Mouse (Mus musculus): ENCODE results near the gene Rims4. TPM values are rescaled to one million over a fixed set of nuclear protein-coding genes. Genes with fewer than 3 reads are reported as not detected.

The Rims4 gene
- polyA plus RNA-seq, 1 experiment from 2014 or later, result 1.7 TPM

- no peak overlapping the region for H3K4me3 ChIP-seq (ENCODE audit: low read depth, low read length)
- H3K36me3 ChIP-seq (ENCODE audit: control insufficient read depth, insufficient read depth, low read length), result no peaks in the 10 kb centered on the region
- no peaks in the 10 kb centered on the region for H3K27me3 ChIP-seq (replicated peaks; ENCODE audit: control insufficient read depth, insufficient read depth, low read length)
- DNase-seq (ENCODE audit: low spot score) (no peak), ATAC-seq (no peak)
- no peaks in the 10 kb centered on the region for H3K9me3 ChIP-seq (replicated peaks; ENCODE audit: control insufficient read depth, low read length)
- H3K4me1 ChIP-seq (ENCODE audit: control insufficient read depth, insufficient read depth, low read length), result no peaks in the 10 kb centered on the region
- no peak overlapping the region for H3K27ac ChIP-seq (ENCODE audit: low read depth, low read length)
- H3K4me2 ChIP-seq (ENCODE audit: low read length), result no peak overlapping the region
- H3K9ac ChIP-seq (ENCODE audit: low read length), result no peak overlapping the region
- WGBS, result 76% methylated on average over 6 of the region's 6 CpGs
Observed at GRCm38 (mm10) chr2:163943056-163943455, 24.6 kb upstream of the Rims4 start.

- DNase-seq (ENCODE audit: low spot score), result no peak
- no peak overlapping the region for H3K27ac ChIP-seq (ENCODE audit: low read depth, low read length)
- no peak for ATAC-seq
- H3K36me3 ChIP-seq (ENCODE audit: control insufficient read depth, insufficient read depth, low read length), result no peaks in the 10 kb centered on the region
- 44% methylated on average over 8 of the region's 8 CpGs for WGBS
- no peaks in the 10 kb centered on the region for H3K9me3 ChIP-seq (replicated peaks; ENCODE audit: control insufficient read depth, low read length)
- no peak overlapping the region for H3K9ac ChIP-seq (ENCODE audit: low read length)
- H3K4me1 ChIP-seq (ENCODE audit: control insufficient read depth, insufficient read depth, low read length), result no peaks in the 10 kb centered on the region
- no peak overlapping the region for H3K4me3 ChIP-seq (ENCODE audit: low read depth, low read length)
- H3K4me2 ChIP-seq (ENCODE audit: low read length), result no peak overlapping the region
- no peaks in the 10 kb centered on the region for H3K27me3 ChIP-seq (replicated peaks; ENCODE audit: control insufficient read depth, insufficient read depth, low read length)
Observed at GRCm38 (mm10) chr2:163939522-163939921, 21.0 kb upstream of the Rims4 start.

GRCm38 (mm10) chr2:163932151-163932550, 13.7 kb upstream of the Rims4 start:
- Histone ChIP-seq H3K4me3 (ENCODE audit: low read depth, low read length) (no peak overlapping the region), H3K4me1 (ENCODE audit: control insufficient read depth, insufficient read depth, low read length) (no peaks in the 10 kb centered on the region), H3K27ac (ENCODE audit: low read depth, low read length) (no peak overlapping the region), H3K9me3 (replicated peaks; ENCODE audit: control insufficient read depth, low read length) (no peaks in the 10 kb centered on the region), H3K4me2 (ENCODE audit: low read length) (no peak overlapping the region), H3K9ac (ENCODE audit: low read length) (no peak overlapping the region), H3K27me3 (replicated peaks; ENCODE audit: control insufficient read depth, insufficient read depth, low read length) (no peaks in the 10 kb centered on the region), H3K36me3 (ENCODE audit: control insufficient read depth, insufficient read depth, low read length) (no peaks in the 10 kb centered on the region)
- ATAC-seq (no peak), DNase-seq (ENCODE audit: low spot score) (no peak)
- WGBS, result 54% methylated on average over 7 of the region's 7 CpGs

- Histone ChIP-seq H3K9ac (ENCODE audit: low read length) (no peak overlapping the region), H3K9me3 (replicated peaks; ENCODE audit: control insufficient read depth, low read length) (no peaks in the 10 kb centered on the region), H3K27ac (ENCODE audit: low read depth, low read length) (no peak overlapping the region), H3K4me2 (ENCODE audit: low read length) (no peak overlapping the region), H3K36me3 (ENCODE audit: control insufficient read depth, insufficient read depth, low read length) (no peaks in the 10 kb centered on the region), H3K4me3 (ENCODE audit: low read depth, low read length) (no peak overlapping the region), H3K27me3 (replicated peaks; ENCODE audit: control insufficient read depth, insufficient read depth, low read length) (no peaks in the 10 kb centered on the region), H3K4me1 (ENCODE audit: control insufficient read depth, insufficient read depth, low read length) (no peaks in the 10 kb centered on the region)
- DNase-seq (ENCODE audit: low spot score) (no peak), ATAC-seq (no peak)
- 69% methylated on average over 7 of the region's 7 CpGs for WGBS
Observed at GRCm38 (mm10) chr2:163928464-163929200, 10.1 kb upstream of the Rims4 start.

DNA sequence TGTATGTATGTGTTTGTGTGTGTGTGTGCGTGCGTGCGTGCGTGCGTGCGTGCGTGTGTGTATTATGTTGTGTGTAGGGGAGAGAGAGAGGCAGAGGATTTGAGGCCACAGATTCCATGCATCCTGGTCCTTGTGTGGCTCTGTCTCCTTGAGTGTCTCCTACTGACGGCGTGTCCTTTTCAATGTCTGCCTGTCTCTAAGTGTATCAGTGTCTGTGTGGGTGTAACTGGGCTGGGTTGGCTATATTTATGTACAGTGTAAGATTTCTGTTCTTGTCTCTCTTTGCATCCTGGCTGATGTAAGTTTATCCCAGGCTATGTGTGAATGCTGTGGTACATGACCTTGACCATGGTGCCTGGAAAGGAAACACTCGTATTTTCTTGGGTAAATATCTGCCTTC, 6.6 kb upstream of the Rims4 start:
- no peak overlapping the region for H3K27ac ChIP-seq (ENCODE audit: low read depth, low read length)
- no peak overlapping the region for H3K4me2 ChIP-seq (ENCODE audit: low read length)
- no peak overlapping the region for H3K4me3 ChIP-seq (ENCODE audit: low read depth, low read length)
- no peaks in the 10 kb centered on the region for H3K36me3 ChIP-seq (ENCODE audit: control insufficient read depth, insufficient read depth, low read length)
- H3K27me3 ChIP-seq (replicated peaks; ENCODE audit: control insufficient read depth, insufficient read depth, low read length), result peaks cover 9% of the 10 kb centered on the region; the same call in 1 of the 2 replicates
- no peaks in the 10 kb centered on the region for H3K9me3 ChIP-seq (replicated peaks; ENCODE audit: control insufficient read depth, low read length)
- no peak for DNase-seq (ENCODE audit: low spot score)
- ATAC-seq, result no peak
- WGBS, result 92% methylated on average over 10 of the region's 10 CpGs
- no peaks in the 10 kb centered on the region for H3K4me1 ChIP-seq (ENCODE audit: control insufficient read depth, insufficient read depth, low read length)
- H3K9ac ChIP-seq (ENCODE audit: low read length), result no peak overlapping the region

GRCm38 (mm10) chr2:163924531-163924930, 6.0 kb upstream of the Rims4 start:
- no peaks in the 10 kb centered on the region for H3K4me1 ChIP-seq (ENCODE audit: control insufficient read depth, insufficient read depth, low read length)
- H3K36me3 ChIP-seq (ENCODE audit: control insufficient read depth, insufficient read depth, low read length), result no peaks in the 10 kb centered on the region
- DNase-seq (ENCODE audit: low spot score) (no peak), ATAC-seq (no peak)
- H3K4me2 ChIP-seq (ENCODE audit: low read length), result no peak overlapping the region
- 74% methylated on average over 3 of the region's 3 CpGs for WGBS
- H3K4me3 ChIP-seq (ENCODE audit: low read depth, low read length), result no peak overlapping the region
- H3K27me3 ChIP-seq (replicated peaks; ENCODE audit: control insufficient read depth, insufficient read depth, low read length), result peaks cover 12% of the 10 kb centered on the region
- no peak overlapping the region for H3K27ac ChIP-seq (ENCODE audit: low read depth, low read length)
- H3K9me3 ChIP-seq (replicated peaks; ENCODE audit: control insufficient read depth, low read length), result no peaks in the 10 kb centered on the region
- H3K9ac ChIP-seq (ENCODE audit: low read length), result no peak overlapping the region

DNA sequence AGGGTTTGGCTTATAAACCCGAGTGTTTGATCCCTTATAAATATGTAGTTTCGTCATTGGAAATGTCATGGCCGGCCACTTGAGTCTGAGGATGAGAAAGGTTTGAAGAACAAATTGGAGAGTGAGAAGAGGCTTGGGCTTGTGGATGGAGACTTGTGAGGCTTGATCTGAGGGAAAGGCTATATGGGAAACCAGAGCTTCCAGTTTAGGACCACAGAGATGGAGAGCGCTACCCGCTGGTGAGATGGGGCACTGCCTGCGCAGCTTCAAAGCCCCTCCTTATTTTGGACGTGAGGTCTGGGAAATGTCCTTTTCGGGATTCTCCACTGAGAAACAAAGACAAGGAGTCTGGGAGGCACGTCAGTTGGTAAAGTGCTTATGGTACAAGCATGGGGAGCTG, 4.6 kb upstream of the Rims4 start:
- Histone ChIP-seq H3K4me3 (ENCODE audit: low read depth, low read length) (no peak overlapping the region), H3K4me1 (ENCODE audit: control insufficient read depth, insufficient read depth, low read length) (peaks cover 6% of the 10 kb centered on the region), H3K9ac (ENCODE audit: low read length) (no peak overlapping the region), H3K27ac (ENCODE audit: low read depth, low read length) (no peak overlapping the region), H3K4me2 (ENCODE audit: low read length) (no peak overlapping the region), H3K36me3 (ENCODE audit: control insufficient read depth, insufficient read depth, low read length) (no peaks in the 10 kb centered on the region), H3K27me3 (replicated peaks; ENCODE audit: control insufficient read depth, insufficient read depth, low read length) (peaks cover 20% of the 10 kb centered on the region), H3K9me3 (replicated peaks; ENCODE audit: control insufficient read depth, low read length) (no peaks in the 10 kb centered on the region)
- WGBS, result 52% methylated on average over 9 of the region's 9 CpGs
- ATAC-seq, result no peak
- DNase-seq (ENCODE audit: low spot score), result no peak

DNA sequence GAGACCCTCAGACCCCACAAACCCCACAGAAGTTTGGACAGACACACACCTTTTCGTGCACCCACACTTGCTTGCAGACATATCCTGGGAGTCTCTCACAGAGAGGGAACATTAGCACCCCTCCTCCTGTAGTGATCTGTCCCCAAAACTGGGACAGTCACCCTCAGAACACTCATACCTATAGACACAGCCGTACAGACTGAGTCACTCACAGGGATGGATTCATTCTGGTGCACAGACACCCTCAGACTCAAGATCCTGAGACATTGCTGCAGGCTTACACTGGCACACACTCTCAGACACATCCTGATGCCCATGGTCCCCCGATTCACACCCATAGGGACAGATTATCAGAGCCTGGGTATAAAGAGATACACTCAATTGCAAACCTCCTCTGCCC, 1.1 kb upstream of the Rims4 start:
- Histone ChIP-seq H3K27ac (ENCODE audit: low read depth, low read length) (no peak overlapping the region), H3K27me3 (replicated peaks; ENCODE audit: control insufficient read depth, insufficient read depth, low read length) (peaks cover 36% of the 10 kb centered on the region), H3K4me2 (ENCODE audit: low read length) (no peak overlapping the region), H3K9me3 (replicated peaks; ENCODE audit: control insufficient read depth, low read length) (no peaks in the 10 kb centered on the region), H3K4me1 (ENCODE audit: control insufficient read depth, insufficient read depth, low read length) (peaks cover 8% of the 10 kb centered on the region), H3K4me3 (ENCODE audit: low read depth, low read length) (no peak overlapping the region), H3K36me3 (ENCODE audit: control insufficient read depth, insufficient read depth, low read length) (no peaks in the 10 kb centered on the region), H3K9ac (ENCODE audit: low read length) (no peak overlapping the region; the same call in 1 of the 2 replicates)
- no peak for DNase-seq (ENCODE audit: low spot score)
- no peak for ATAC-seq
- 75% methylated on average over 3 of the region's 3 CpGs for WGBS

DNA sequence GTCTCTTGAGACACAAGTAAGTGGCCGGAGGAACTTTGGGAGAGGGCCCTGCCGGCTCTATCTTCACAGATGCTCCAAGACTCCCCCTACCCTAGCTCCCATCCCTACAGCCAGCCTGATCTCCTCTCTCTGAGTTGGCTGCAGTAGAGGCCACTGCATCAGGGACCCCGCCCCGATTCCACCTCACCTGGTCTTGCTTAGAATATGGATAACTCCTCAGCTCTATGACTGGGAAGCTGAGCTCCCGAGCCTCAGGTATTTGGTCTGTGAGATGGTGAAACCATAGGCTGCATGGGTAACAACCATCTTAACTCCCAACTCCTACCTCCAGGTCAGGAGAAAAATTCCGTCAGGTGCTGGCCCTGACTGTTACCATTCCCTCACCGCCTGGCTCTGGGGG, 1.8 kb downstream of the Rims4 start:
- Histone ChIP-seq H3K4me1 (ENCODE audit: control insufficient read depth, insufficient read depth, low read length) (peaks cover 18% of the 10 kb centered on the region), H3K9me3 (replicated peaks; ENCODE audit: control insufficient read depth, low read length) (no peaks in the 10 kb centered on the region), H3K27ac (ENCODE audit: low read depth, low read length) (no peak overlapping the region), H3K27me3 (replicated peaks; ENCODE audit: control insufficient read depth, insufficient read depth, low read length) (peaks cover 36% of the 10 kb centered on the region), H3K4me3 (ENCODE audit: low read depth, low read length) (no peak overlapping the region), H3K36me3 (ENCODE audit: control insufficient read depth, insufficient read depth, low read length) (no peaks in the 10 kb centered on the region), H3K9ac (ENCODE audit: low read length) (no peak overlapping the region), H3K4me2 (ENCODE audit: low read length) (no peak overlapping the region)
- no peak for ATAC-seq
- 87% methylated on average over 7 of the region's 7 CpGs for WGBS
- DNase-seq (ENCODE audit: low spot score), result no peak

All from forebrain, embryonic 14.5 days (tissue).